Mouse (Mus musculus) heart, adult 2 months (tissue): Measurements from ENCODE around the gene Kcnma1. TPM values are rescaled to one million over a fixed set of nuclear protein-coding genes. Genes with fewer than 3 reads are reported as not detected.
A peak's percentile ranks its signal among the peaks of the same experiment; 100 is the strongest.

Source experiments
- DNase-seq, 2 experiments: peaks; one replicate each; pipeline ENCODE4 v3.0.0; 2021
- H3K27ac ChIP-seq: fragments of 200-600 bp; 2 replicates; pipeline ENCODE4 v1.8.1; 2022
- H3K27me3 ChIP-seq: fragments of 200-500 bp; 2 replicates; pipeline ENCODE4 v1.6.1; 2012; ENCODE audit warnings: mild to moderate bottlenecking, low read length, inconsistent platforms, mixed read lengths; ENCODE audit not compliant: control insufficient read depth, insufficient read depth
- H3K36me3 ChIP-seq: fragments of 200-500 bp; 2 replicates; pipeline ENCODE4 v1.6.1; 2012; ENCODE audit warnings: low read length, inconsistent platforms; ENCODE audit not compliant: control insufficient read depth, insufficient read depth
- H3K4me1 ChIP-seq: fragments of 200-500 bp; 2 replicates; pipeline ENCODE4 v1.6.1; 2011; ENCODE audit warnings: low read length; ENCODE audit not compliant: control insufficient read depth, insufficient read depth
- H3K4me3 ChIP-seq: fragments of 200-600 bp; 2 replicates; pipeline ENCODE4 v1.8.1; 2022
- H3K79me2 ChIP-seq: fragments of 200-500 bp; replicated peaks from 2 replicates; pipeline ENCODE4 v1.6.1; 2012; ENCODE audit warnings: mild to moderate bottlenecking, inconsistent platforms, low read length, moderate library complexity, mixed read lengths; ENCODE audit not compliant: control insufficient read depth, insufficient read depth
- H3K9ac ChIP-seq: fragments of 200-500 bp; 2 replicates; pipeline ENCODE4 v1.6.1; 2012; ENCODE audit warnings: low read depth, mild to moderate bottlenecking, control low read depth, inconsistent platforms, low read length, mixed read lengths
- CTCF ChIP-seq: fragments of 200-600 bp; IDR thresholded peaks from 2 replicates; pipeline ENCODE4 v1.8.1; 2022; ENCODE audit warnings: antibody characterized with exemption, mild to moderate bottlenecking, moderate library complexity
- EP300 ChIP-seq: fragments of 200-500 bp; IDR thresholded peaks from 2 replicates; pipeline ENCODE4 v1.6.1; 2011; ENCODE audit warnings: low read depth, low read length, control low read depth; ENCODE audit not compliant: insufficient read depth
- POLR2A ChIP-seq: fragments of 200-500 bp; IDR thresholded peaks from 2 replicates; pipeline ENCODE4 v1.6.1; 2011; ENCODE audit warnings: mild to moderate bottlenecking, low read depth, low read length, control low read depth; ENCODE audit not compliant: insufficient read depth
- WGBS: fragments of 180-500 bp; shearing (Covaris S2); methylation state at CpG from one replicate; pipeline ENCODE4 v1.1.7; 2018; 5-methylcytosine and 5-hydroxymethylcytosine counted together
- intact Hi-C: fragments of 180-260 bp; cut with DNase I; formaldehyde crosslinking; loops from one replicate; pipeline ENCODE4 v1.15.1; 2025
- polyA plus RNA-seq: library from polyadenylated mRNA; depleted of rRNA; stranded (reverse); fragments of >200 nt; gene quantifications from 2 replicates; pipeline ENCODE4 v1.2.3, GENCODE M21; 2012
- total RNA-seq, 2 experiments: library from RNA; stranded (reverse); gene quantifications; 2 replicates each; pipeline ENCODE4 v1.2.3; 2021

Kcnma1 gene
- total and polyA plus RNA-seq, 3 experiments, result 0.66 to 0.84 (median 0.78) TPM

DNA sequence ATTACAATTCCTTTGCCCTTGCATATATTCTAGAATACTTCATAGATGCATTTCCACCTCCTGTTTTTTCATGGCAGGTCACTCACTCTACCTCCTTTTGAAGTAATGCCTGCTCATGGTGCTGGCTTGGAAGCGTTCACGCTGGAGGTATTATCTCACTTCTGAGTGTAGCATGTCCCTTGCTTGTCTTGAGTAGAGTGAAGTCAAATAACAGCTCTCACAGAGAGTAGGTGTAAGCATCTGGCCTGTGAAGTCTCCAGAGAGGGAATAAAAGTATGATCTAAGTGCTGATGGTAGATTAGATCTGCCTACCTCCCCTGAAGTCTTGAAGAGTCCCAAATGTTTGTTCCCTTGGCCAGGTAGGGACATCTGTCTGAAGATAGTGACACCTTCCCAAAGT is 607.2 kb downstream of the Kcnma1 start:
- H3K36me3 ChIP-seq, result no peaks in the 10 kb centered on the region
- WGBS, result 78% methylated on average over 2 of the region's 2 CpGs
- TF ChIP-seq EP300 (no peak), POLR2A (no peak), CTCF (no peak)
- H3K9ac ChIP-seq, result no peak overlapping the region
- intact Hi-C loops, result loop anchor here (10.0 kb wide), 4 partner anchors 212 to 1422 kb away; partner anchors contain the start of gene Zfp503
- no peak overlapping the region for H3K4me3 ChIP-seq
- H3K27me3 ChIP-seq, result no peaks in the 10 kb centered on the region
- no peaks in the 10 kb centered on the region for H3K4me1 ChIP-seq
- no peak overlapping the region for H3K27ac ChIP-seq
- DNase-seq, result no peak
- H3K79me2 ChIP-seq, result no peaks in the 10 kb centered on the region

DNA sequence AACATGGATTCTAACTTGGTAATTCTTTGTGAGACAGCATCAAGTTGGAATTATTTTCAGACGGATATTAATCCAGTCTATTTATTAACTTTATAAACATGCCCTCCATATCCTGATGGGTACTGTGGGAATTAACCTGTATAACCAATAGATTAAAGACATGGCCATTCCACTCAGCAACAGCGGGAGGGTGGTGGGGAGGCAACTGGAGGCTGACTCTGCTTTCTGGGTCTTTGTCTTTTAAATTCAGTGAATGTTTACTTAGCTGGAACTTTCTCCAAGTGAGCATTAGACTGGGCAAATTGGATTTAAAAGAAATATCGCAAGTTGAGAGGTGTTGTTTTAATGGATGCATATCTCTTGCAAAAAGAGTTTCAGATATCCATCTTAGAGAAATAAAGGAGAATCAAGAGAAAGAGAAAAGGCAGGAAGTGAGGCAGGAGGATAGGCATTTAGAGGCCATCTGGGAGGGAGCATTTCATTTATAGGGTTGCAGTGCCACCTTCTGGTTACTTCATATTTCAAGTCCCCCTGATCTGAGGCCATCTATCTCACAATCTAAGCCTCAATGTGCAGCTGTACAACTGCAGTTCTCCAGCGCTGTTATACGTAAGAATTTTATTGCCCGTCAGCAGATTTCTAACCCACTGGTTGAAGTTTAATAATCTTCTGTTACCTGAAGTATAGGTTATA is 613.4 kb downstream of the Kcnma1 start:
- Histone ChIP-seq H3K27ac (no peak overlapping the region), H3K4me3 (no peak overlapping the region), H3K9ac (no peak overlapping the region), H3K36me3 (no peaks in the 10 kb centered on the region), H3K27me3 (no peaks in the 10 kb centered on the region), H3K79me2 (no peaks in the 10 kb centered on the region), H3K4me1 (no peaks in the 10 kb centered on the region)
- WGBS, result 20% methylated on average over 6 of the region's 6 CpGs
- intact Hi-C loops, result loop anchor here (10.0 kb wide), 4 partner anchors 206 to 1416 kb away; partner anchors contain the start of gene Zfp503
- DNase-seq, result peak in 1 of 2 experiments; percentile 4
- TF ChIP-seq CTCF, result peak; percentile 74
- no peak for TF ChIP-seq POLR2A

DNA sequence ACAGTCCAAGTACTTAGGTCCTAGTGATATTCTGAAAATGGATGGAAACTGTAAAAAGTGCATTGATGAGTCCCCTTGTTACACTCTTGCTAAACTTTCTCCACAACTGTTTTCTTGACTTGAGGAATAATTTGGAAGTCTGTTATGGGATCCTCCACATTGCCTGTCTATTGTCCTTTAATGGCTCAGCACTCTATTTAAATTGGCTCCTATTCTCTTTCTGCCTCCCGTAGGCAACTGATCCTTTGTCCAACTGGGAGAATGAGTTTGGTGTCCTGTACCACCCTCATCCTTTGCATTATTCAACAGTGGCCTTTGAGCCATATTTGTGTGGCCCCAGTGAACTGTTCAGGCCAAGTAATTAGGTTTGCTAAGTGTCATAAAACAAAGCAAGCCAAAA is 616.6 kb downstream of the Kcnma1 start:
- no peaks in the 10 kb centered on the region for H3K79me2 ChIP-seq
- H3K4me1 ChIP-seq, result no peaks in the 10 kb centered on the region
- no peaks in the 10 kb centered on the region for H3K27me3 ChIP-seq
- no peak for TF ChIP-seq CTCF
- TF ChIP-seq EP300, result no peak
- TF ChIP-seq POLR2A, result no peak
- H3K27ac ChIP-seq, result no peak overlapping the region
- no peak overlapping the region for H3K4me3 ChIP-seq
- H3K36me3 ChIP-seq, result no peaks in the 10 kb centered on the region
- no peak overlapping the region for H3K9ac ChIP-seq
- intact Hi-C loops, result no loop called here
- 78% methylated on average over 1 of the region's 1 CpGs for WGBS
- no peak for DNase-seq

DNA sequence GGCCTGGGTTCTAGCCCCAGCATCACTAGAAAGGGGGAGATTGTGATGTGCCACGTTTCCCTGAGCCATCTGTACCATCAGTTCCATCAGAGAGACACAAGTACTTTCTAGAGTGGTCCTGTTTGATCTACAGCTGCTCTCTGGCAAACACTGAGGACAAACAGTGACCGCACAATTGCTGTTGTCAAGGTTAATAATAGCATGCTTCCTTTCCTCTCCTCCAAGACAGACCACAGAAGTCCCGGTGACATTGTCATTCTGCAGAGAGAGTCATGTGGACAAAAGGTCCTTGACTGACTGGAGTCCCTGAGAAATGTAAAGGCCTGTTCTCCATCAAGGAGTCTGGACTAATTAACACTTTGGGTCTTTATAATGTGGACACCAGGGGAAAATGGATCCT is 622.7 kb downstream of the Kcnma1 start:
- intact Hi-C loops, result no loop called here
- no peak for TF ChIP-seq CTCF
- no peak for TF ChIP-seq EP300
- no peak for TF ChIP-seq POLR2A
- 14% methylated on average over 3 of the region's 3 CpGs for WGBS

DNA sequence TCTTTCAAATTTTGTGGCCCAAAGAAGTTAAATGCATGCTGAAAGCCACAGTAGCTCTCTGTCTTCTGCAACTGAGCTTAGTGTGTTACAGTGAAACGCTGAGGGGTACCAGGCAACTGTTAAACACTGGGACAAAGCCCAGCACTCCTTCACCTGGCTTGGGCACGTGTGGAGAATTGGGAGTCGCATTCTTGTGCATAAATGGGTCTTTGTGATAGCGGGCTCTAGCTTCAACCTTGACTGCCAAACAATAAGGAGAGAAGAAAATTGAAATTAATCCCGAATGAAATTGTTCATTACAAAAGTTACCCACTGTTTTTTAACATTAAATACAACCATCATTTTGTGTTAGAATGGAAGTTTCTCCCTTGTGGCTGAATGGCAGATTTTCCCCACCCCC is 623.5 kb downstream of the Kcnma1 start:
- intact Hi-C loops, result no loop called here
- Histone ChIP-seq H3K36me3 (no peaks in the 10 kb centered on the region), H3K9ac (no peak overlapping the region), H3K27me3 (no peaks in the 10 kb centered on the region), H3K27ac (no peak overlapping the region), H3K4me1 (no peaks in the 10 kb centered on the region), H3K4me3 (no peak overlapping the region), H3K79me2 (no peaks in the 10 kb centered on the region)
- DNase-seq, result no peak
- no peak for TF ChIP-seq EP300
- TF ChIP-seq CTCF, result no peak
- no peak for TF ChIP-seq POLR2A
- WGBS, result 83% methylated on average over 5 of the region's 5 CpGs

More for the DNA sequence above, 622.7 kb downstream of the Kcnma1 start:
- Histone ChIP-seq H3K4me3 (no peak overlapping the region), H3K4me1 (no peaks in the 10 kb centered on the region), H3K79me2 (no peaks in the 10 kb centered on the region), H3K9ac (no peak overlapping the region), H3K36me3 (no peaks in the 10 kb centered on the region), H3K27me3 (no peaks in the 10 kb centered on the region), H3K27ac (no peak overlapping the region)
- DNase-seq, result no peak

DNA sequence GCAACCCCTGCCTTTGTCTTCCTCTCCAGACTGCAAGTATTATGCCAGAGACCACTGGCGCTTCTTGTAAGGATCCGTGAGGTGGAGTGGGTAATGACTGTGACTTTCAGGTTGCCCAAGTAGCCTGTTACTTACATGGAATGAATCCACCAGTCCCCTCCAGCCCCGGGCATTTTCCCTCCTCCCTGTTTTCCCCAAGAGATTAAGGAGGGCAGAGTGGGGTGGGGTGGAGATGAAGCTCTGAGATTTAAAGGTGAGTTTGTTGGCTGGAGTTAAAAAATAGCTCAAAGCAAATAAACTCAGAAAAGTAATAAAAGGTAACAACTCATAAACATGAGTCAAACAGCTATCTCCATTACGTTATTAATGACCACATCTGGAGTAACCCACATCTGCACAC is 624.1 kb downstream of the Kcnma1 start:
- no peaks in the 10 kb centered on the region for H3K36me3 ChIP-seq
- no peak for DNase-seq
- H3K4me3 ChIP-seq, result no peak overlapping the region
- H3K4me1 ChIP-seq, result no peaks in the 10 kb centered on the region
- H3K27ac ChIP-seq, result no peak overlapping the region
- intact Hi-C loops, result no loop called here
- WGBS, result 68% methylated on average over 4 of the region's 4 CpGs
- TF ChIP-seq POLR2A (no peak), CTCF (no peak), EP300 (no peak)
- no peak overlapping the region for H3K9ac ChIP-seq
- H3K27me3 ChIP-seq, result no peaks in the 10 kb centered on the region
- no peaks in the 10 kb centered on the region for H3K79me2 ChIP-seq
